Mouse (Mus musculus) heart, postnatal 0 days (tissue): ENCODE measurements around the gene Tmem191c.

Experiments used
- CTCF ChIP-seq: IDR thresholded peaks from 2 replicates; pipeline ENCODE4 v1.5.1; 2016; ENCODE audit warnings: antibody characterized with exemption, control low read depth, low read depth
- EP300 ChIP-seq: IDR thresholded peaks from 2 replicates; pipeline ENCODE4 v1.6.1; 2016; ENCODE audit warnings: antibody characterized with exemption, low read depth

DNA sequence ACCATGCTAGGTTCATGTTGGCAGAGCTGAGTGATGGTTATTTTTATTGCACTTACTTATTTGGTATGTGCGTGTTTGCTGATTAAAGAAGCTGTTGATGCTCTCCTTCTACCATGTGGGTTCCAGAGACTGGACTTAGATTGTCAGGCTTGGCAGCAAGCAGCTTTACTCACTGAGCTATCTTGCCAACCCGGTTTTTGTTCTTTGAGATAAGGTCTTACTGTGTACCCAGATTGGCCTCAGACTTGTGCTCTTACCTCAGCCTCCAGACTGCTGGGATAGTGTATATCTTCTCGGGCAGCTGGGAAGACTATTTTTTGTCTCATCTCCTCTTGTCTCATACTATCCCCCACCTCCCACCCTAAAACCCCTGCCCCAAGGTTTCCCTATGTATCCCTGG, 38.2 kb upstream of the Tmem191c start:
- TF ChIP-seq CTCF: no peak
- TF ChIP-seq EP300: no peak
